Mouse (Mus musculus): ENCODE measurements around the gene Srsf3.

DNA sequence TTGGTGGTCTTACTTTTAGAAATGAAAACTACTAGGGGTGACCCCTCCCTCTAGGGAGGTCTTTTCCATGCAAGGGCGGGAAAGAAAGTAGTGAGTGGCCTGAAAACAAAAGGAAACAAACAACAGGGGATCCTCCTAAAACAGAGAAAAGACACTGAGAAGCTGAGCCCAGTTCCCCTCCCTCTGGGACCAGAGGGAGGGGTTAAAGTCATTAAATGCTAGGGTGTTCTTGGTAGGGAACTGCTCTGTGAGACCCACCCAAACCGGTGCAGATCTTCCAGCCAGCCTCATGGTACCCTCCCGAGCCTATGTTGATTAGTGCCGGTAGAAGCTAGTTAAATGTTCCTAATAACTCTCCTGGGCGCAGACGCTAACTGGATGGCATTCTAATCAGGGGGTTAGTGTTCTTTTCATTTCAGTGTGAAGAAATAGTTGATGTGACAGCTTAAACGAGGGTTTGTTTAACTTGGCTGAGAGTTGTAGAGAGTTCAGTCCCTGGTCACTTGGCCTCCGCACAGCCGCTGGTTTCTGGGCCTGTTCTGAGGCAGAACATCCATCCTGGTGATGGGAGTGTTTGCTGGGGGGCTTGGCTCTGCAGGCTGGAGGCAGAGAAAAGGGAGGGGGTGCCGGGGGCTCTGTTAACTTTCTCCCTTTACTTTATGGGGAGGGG is 7.4 kb upstream of the Srsf3 start:
- TF ChIP-seq CTCF (IDR thresholded peaks at IDR 0.05; ENCODE audit: borderline replicate concordance, extremely low read depth, insufficient read depth, insufficient read length) (no peak), POLR2A (IDR thresholded peaks at IDR 0.05; ENCODE audit: borderline replicate concordance, extremely low read depth, insufficient read depth, insufficient read length, poor library complexity, severe bottlenecking) (no peak)

Measured in brain, embryonic 14.5 days (tissue).